Mouse (Mus musculus): ENCODE measurements around the gene Id3.

GRCm38 (mm10) chr4:136121158-136121557, 22.1 kb upstream of the Id3 start:
- TF ChIP-seq MAFK (IDR thresholded peaks at IDR 0.05; ENCODE audit: insufficient read depth, low read depth, low read length) (no peak), HCFC1 (IDR thresholded peaks at IDR 0.05; ENCODE audit: borderline replicate concordance, insufficient read depth, low read length) (no peak)

All from ES-E14 (cell line).